Mouse (Mus musculus) limb, embryonic 12.5 days (tissue): ENCODE results near the gene Srp54a. TPM values are rescaled to one million over a fixed set of nuclear protein-coding genes. Genes with fewer than 3 reads are reported as not detected.
"Not testable (repeated sequence)": the region's sequence is repeated elsewhere in the genome, so short reads cannot be mapped to it uniquely, and the experiment has no call there.

ENCODE experiments used
- ATAC-seq: fragments of 200-750 bp; cut with Nextera tagmentation; 2 replicates; pipeline ENCODE4 v1.8.0; 2017; ENCODE audit warnings: low read depth, moderate TSS enrichment; ENCODE audit not compliant: insufficient number of reproducible peaks, insufficient read depth, low FRiP score, low TSS enrichment
- H3K27ac ChIP-seq: fragments of 300-500 bp; sonication (generic); 2 replicates; pipeline ENCODE4 v1.5.1; 2016; ENCODE audit warnings: mild to moderate bottlenecking, moderate library complexity
- H3K27me3 ChIP-seq: fragments of 300-500 bp; sonication (generic); 2 replicates; pipeline ENCODE4 v1.6.1; 2016; ENCODE audit warnings: mild to moderate bottlenecking, moderate library complexity
- H3K36me3 ChIP-seq: fragments of 300-500 bp; sonication (generic); 2 replicates; pipeline ENCODE4 v1.6.1; 2016; ENCODE audit warnings: mild to moderate bottlenecking, moderate library complexity
- H3K4me1 ChIP-seq: fragments of 300-500 bp; sonication (generic); replicated peaks from 2 replicates; pipeline ENCODE4 v1.6.1; 2016
- H3K4me2 ChIP-seq: fragments of 300-500 bp; sonication (generic); 2 replicates; pipeline ENCODE4 v1.6.1; 2016; ENCODE audit warnings: mild to moderate bottlenecking, moderate library complexity
- H3K4me3 ChIP-seq: fragments of 300-500 bp; sonication (generic); replicated peaks from 2 replicates; pipeline ENCODE4 v1.5.1; 2016; ENCODE audit warnings: mild to moderate bottlenecking
- H3K9ac ChIP-seq: fragments of 300-500 bp; sonication (generic); replicated peaks from 2 replicates; pipeline ENCODE4 v1.6.1; 2016; ENCODE audit warnings: mild to moderate bottlenecking, moderate library complexity
- H3K9me3 ChIP-seq: fragments of 300-500 bp; sonication (generic); 2 replicates; pipeline ENCODE4 v1.6.1; 2016; ENCODE audit warnings: mild to moderate bottlenecking, moderate library complexity
- WGBS: fragments of 180-500 bp; shearing (Covaris S2); methylation state at CpG from one replicate; pipeline ENCODE4 v1.1.7; 2016; 5-methylcytosine and 5-hydroxymethylcytosine counted together
- polyA plus RNA-seq: library from polyadenylated mRNA; unstranded; fragments of >200 nt; fragmentation: Nextera tagmentation; extraction: Ambion mirVana; gene quantifications from 2 replicates; pipeline ENCODE4 v1.2.1, GENCODE M21; 2016

The Srp54a gene
- polyA plus RNA-seq = 153 and 170 TPM in 2 replicates

DNA sequence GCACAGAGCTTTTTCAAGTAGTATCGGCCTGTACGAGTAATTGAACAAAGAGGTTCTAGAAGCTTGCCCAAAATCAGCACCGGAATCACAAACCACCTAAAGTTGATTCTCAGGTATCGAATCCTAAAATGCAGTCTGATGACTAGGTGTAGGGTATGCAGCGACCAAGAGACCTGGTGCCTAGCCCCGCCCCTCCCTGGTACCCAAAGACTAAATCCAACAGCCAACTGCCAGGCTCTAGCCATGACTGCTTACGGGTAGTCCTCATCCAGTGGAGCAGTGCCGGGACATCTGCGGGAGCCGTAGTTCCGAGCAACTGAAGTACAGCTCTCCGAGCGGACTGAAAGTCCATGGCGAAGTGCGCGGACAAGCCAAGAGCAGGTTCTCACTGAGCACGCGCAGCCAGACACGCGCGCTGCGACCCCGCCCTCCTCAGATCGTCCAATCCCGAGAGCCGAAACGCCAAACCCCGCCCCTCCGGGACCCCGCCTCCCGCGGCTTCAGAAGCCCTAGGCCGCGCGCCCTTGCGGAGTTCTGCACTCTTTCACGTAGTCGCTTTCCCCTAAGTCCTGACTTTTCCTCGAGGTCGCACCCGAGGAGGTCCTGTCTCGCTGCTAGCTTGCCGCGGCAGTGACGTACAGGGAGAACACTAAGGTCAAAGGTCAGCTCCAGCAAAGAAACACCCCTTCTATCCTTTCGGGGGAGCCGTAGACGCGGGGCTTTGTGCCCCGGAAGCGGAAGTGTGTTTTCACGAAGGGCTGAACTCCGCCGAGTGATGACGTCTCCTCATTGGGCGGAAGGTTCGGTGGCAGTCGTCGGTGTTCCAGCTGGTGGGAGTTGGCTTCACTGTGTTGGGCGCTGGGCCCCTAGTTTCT lies at the start of gene Srp54a, which contains the start of gene 2700097O09Rik:
Gene Srp54a (plus strand): TSS at position 537 of the 875 bp plus-strand sequence.
Gene 2700097O09Rik (minus strand): TSS at position 385 of the 875 bp plus-strand sequence.
- WGBS = under 1% methylated on average over 60 of the region's 60 CpGs
- Histone ChIP-seq H3K4me3 (peak within 1 kb of the TSS; percentile 73), H3K4me2 (peak within 1 kb of the TSS; percentile 60), H3K9ac (peak within 1 kb of the TSS; percentile 75), H3K27ac (peak within 1 kb of the TSS; percentile 87)
- H3K27me3 ChIP-seq, H3K9me3 ChIP-seq, H3K36me3 ChIP-seq, H3K4me1 ChIP-seq: not testable (repeated sequence)
- peak; percentile 99 for ATAC-seq

DNA sequence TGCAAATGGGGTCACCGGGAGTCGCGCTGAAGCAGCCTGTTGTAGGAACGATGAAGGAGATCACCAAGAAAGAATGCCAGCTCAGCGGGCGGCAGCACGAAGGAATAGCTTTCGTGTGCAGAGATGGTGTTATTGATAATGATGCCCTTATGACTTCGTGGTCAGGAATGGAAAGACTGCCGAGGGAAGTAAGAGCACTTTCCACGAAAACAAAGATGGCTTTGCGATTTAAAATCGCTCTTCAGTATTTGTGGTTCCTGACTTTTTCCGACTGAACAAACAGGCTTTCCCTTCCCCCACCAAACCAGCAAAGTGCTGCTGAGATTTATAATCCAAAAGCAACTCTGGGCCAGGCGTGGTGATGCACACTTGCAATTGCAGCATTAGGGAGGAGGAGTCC lies 39.1 kb upstream of the Srp54a start:
- Histone ChIP-seq H3K36me3 (peaks cover 12% of the 10 kb centered on the region), H3K9ac (no peak overlapping the region), H3K4me3 (no peak overlapping the region), H3K4me1 (no peaks in the 10 kb centered on the region), H3K4me2 (no peak overlapping the region), H3K27me3 (no peaks in the 10 kb centered on the region), H3K9me3 (no peaks in the 10 kb centered on the region), H3K27ac (no peak overlapping the region; the same call in 1 of the 2 replicates)
- 76% methylated on average over 15 of the region's 15 CpGs for WGBS
- no peak for ATAC-seq

DNA sequence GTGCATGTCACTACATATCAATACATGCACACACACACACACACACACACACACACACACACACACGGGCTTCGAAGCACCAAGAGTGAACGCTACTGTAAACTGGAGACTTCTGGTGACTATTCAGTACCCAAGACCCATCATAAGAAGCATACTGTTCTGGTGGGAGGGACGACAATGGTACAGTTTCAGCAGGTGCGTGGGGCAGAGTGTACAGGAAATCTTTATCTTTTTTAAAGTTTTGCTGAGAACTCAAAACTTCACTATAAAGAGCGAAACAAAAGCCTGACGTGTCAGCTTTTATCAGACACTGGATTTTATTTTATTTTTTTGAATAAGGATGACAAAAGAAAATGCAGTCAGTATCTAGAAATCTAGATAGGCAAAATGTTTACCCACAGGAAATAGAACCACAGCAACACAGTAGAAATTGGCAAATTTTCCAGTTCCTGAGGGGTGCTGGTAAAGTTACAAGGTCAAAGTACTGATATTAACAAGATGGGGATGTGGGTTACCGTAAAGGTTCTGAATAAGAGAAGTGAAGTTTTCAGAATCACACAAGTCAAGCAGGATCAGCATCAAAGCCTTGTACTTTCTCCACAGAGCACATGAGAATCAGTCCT lies 30.2 kb upstream of the Srp54a start:
- H3K4me2 ChIP-seq = no peak overlapping the region
- no peaks in the 10 kb centered on the region for H3K4me1 ChIP-seq
- no peak overlapping the region for H3K9ac ChIP-seq
- no peaks in the 10 kb centered on the region for H3K9me3 ChIP-seq
- no peaks in the 10 kb centered on the region for H3K27me3 ChIP-seq
- no peak for ATAC-seq
- H3K36me3 ChIP-seq = peaks cover 21% of the 10 kb centered on the region
- H3K4me3 ChIP-seq = no peak overlapping the region
- H3K27ac ChIP-seq = no peak overlapping the region
- 94% methylated on average over 8 of the region's 8 CpGs for WGBS

DNA sequence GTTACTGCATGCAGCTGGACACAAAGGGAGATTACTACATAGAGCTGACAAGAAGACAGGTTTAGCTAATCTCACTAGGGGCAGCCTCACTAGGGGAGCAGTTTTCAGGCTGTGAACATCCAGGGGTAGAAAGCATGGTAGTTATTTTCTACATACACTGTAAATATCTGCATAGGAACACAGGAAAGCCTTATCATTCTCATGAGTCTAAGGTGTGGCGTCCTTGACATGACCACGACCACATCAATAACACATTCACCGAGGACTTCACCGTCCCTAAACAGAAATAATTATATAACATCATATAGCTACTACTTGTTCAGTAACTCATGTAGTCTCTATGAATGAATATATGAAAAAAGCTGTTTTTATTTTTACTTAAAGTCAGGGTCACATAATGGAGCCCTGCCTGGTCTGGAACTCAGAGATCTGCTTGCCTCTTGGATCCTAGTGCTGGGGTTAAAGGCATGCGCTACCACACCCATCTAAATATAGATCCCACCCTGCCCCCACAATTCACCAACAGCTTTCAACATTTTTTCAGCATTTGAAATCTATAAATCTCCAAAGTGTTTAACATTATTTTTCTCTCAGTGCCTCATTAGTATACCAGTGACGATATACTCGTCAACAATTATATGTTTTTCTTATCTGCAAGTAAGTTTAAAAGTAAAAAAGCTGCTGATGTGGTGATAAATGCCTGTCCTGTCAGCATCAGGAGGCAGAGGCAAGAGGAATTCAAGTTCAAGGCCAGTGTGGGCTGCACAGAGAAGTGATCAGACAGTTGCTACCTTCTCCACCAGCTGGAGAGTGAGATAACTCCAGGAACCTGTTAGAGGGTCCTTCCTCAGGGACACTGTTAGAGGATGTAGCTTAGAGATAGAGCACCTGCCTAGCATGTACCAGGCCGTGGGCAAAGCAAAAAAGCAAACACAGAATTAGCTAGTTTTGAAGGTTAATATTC lies 28.6 kb upstream of the Srp54a start:
- H3K27me3 ChIP-seq = no peaks in the 10 kb centered on the region
- H3K4me3 ChIP-seq = no peak overlapping the region
- WGBS = 94% methylated on average over 8 of the region's 8 CpGs
- H3K27ac ChIP-seq = no peak overlapping the region
- H3K9me3 ChIP-seq = no peaks in the 10 kb centered on the region
- no peaks in the 10 kb centered on the region for H3K4me1 ChIP-seq
- H3K36me3 ChIP-seq = peaks cover 23% of the 10 kb centered on the region
- no peak overlapping the region for H3K9ac ChIP-seq
- ATAC-seq = no peak
- H3K4me2 ChIP-seq = no peak overlapping the region

DNA sequence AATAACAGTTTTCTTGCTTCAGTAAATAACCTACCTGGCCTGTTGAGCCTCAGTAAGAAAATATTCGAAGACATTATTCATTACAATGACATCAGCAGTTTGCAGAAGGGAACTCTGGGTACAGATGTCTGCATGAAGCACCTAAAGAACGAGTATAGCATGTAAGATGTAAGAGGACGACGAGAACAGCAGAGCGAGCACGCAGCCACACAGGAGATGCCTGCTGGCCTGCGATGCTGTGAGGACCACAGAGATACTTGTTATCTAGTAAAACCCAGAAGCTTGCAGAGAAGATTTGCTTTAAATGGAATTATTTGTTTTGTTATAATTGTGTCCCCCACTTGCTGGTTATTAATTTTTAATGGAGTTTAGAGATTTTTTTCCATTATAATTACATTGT lies 26.8 kb upstream of the Srp54a start:
- no peak for ATAC-seq
- Histone ChIP-seq H3K9me3 (no peaks in the 10 kb centered on the region), H3K4me2 (no peak overlapping the region), H3K27ac (no peak overlapping the region), H3K36me3 (peaks cover 24% of the 10 kb centered on the region; the same call in 1 of the 2 replicates), H3K27me3 (no peaks in the 10 kb centered on the region), H3K4me3 (no peak overlapping the region), H3K4me1 (no peaks in the 10 kb centered on the region), H3K9ac (no peak overlapping the region)
- 89% methylated on average over 7 of the region's 7 CpGs for WGBS

DNA sequence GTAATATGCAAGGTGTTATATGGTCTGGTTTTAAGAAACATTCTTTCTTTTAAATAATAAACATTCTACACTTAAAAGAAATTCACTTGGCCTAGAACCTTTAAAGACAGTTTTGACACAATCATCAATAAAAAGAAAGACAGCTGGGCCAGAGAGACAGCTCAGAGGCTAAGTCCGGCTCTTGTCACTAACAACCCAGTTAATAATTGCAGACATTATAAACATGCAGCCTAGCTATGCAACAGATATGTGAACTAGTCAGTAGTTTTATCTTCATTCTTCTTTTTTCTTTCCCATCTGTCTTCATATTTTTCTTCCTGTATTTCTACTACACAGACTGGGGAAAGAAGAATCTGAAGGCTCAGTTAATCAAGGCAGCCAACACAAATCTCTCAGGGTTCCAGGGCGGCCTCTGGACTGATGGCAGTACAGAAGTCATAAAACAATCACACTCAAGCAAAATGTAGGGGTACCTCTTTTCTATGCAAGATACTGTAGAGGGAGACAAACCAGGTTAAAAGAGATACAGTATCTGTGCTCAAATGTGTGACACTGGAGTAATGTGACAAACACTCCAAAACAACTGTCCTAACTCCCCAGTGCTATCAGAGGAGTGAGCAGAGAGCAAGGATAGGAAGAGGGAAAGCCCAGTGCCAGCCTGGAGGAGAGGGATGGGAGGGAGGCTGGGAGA lies 25.4 kb upstream of the Srp54a start:
- Histone ChIP-seq H3K9me3 (no peaks in the 10 kb centered on the region), H3K4me2 (no peak overlapping the region), H3K27me3 (no peaks in the 10 kb centered on the region), H3K4me3 (no peak overlapping the region), H3K4me1 (no peaks in the 10 kb centered on the region), H3K9ac (no peak overlapping the region), H3K27ac (no peak overlapping the region), H3K36me3 (peaks cover 31% of the 10 kb centered on the region; the same call in 1 of the 2 replicates)
- WGBS = 77% methylated on average over 2 of the region's 2 CpGs
- no peak for ATAC-seq

DNA sequence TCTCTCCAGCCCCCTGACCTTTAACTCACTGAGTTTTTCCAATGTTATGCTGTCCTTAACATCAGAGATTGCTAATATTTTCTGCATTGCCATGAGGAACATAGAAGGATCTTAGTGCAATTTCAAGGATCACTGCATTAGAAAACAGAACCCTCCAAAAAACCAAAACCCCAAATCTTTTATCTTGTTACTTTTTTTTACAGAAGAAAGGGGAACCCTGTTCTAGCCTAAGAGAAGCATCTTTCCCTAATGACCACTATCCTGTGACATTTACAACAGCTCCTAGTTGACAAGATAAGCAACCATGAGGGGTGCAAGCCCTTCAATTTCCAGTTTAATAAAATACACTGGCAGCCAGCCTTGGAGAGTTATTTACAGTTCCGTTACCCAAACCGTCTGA lies 23.4 kb upstream of the Srp54a start:
- no peaks in the 10 kb centered on the region for H3K9me3 ChIP-seq
- H3K9ac ChIP-seq = no peak overlapping the region
- 68% methylated on average over 2 of the region's 2 CpGs for WGBS
- H3K27me3 ChIP-seq = no peaks in the 10 kb centered on the region
- H3K27ac ChIP-seq = no peak overlapping the region
- H3K36me3 ChIP-seq = peaks cover 48% of the 10 kb centered on the region; the same call in 1 of the 2 replicates
- H3K4me1 ChIP-seq = no peaks in the 10 kb centered on the region
- H3K4me3 ChIP-seq = no peak overlapping the region
- H3K4me2 ChIP-seq = no peak overlapping the region
- ATAC-seq = no peak

DNA sequence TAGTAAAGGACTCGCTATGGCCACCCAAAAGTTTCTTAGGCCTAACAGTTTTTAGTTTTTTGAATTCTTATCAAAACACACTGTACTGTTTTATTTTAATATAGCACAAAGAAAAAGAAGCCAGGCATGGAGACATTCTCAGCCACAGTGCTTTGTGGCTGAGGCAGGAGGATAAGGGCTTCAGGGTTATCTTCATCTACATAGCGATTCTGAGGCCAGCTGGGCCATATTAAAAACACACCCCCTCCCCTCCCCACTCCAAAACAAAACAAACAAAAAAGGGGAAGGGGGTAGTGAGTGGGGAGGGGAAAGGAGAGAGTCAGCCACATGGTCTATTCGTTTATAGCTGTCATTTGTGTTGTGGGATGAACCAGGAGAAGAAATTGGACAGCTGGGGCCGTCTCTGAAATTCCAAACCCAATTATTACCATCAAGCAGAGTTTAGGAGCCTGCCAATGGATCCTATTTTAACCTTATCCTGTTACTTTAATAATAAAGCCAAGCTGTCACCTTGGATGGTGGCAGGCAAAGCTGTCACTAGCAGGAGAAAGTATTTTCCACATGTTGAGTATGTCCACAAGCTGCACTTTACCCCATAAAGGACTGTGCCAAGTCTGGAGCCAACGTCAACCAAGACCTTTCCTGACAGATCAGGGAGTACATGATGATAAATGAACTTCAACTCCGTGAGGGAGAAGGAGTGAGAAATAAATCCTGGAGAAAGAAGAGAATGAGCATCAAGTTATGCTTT lies 21.0 kb upstream of the Srp54a start:
- H3K9me3 ChIP-seq = no peaks in the 10 kb centered on the region
- WGBS = 67% methylated on average over 6 of the region's 6 CpGs
- no peak overlapping the region for H3K9ac ChIP-seq
- H3K27me3 ChIP-seq = no peaks in the 10 kb centered on the region
- ATAC-seq = no peak
- peaks cover 48% of the 10 kb centered on the region; the same call in 1 of the 2 replicates for H3K36me3 ChIP-seq
- H3K4me3 ChIP-seq = no peak overlapping the region
- no peaks in the 10 kb centered on the region for H3K4me1 ChIP-seq
- H3K27ac ChIP-seq = no peak overlapping the region
- no peak overlapping the region for H3K4me2 ChIP-seq

DNA sequence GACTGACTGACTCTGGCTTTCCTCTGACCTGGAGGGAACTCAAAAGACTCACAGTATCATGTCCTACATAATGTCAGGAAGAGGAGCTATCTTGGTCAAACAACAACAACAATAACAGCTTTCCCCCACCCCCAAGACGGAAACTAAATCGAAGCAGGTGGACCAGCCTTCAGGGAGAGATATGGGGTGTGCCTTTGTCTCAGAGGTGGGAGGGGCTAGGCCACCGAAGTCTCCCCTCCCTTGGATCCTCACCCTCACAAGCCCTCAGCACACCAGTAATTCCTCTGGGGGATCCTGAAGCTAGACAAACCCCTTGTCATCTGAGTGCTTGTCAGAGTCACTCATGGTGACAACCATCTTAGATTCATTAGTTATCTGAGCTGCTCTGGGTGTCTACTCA lies 20.2 kb upstream of the Srp54a start:
- no peaks in the 10 kb centered on the region for H3K27me3 ChIP-seq
- 79% methylated on average over 3 of the region's 3 CpGs for WGBS
- no peak overlapping the region for H3K4me2 ChIP-seq
- no peaks in the 10 kb centered on the region for H3K4me1 ChIP-seq
- H3K36me3 ChIP-seq = peaks cover 47% of the 10 kb centered on the region; the same call in 1 of the 2 replicates
- ATAC-seq = no peak
- no peak overlapping the region for H3K4me3 ChIP-seq
- no peak overlapping the region for H3K9ac ChIP-seq
- no peak overlapping the region for H3K27ac ChIP-seq
- H3K9me3 ChIP-seq = no peaks in the 10 kb centered on the region
